Mouse (Mus musculus) layer of hippocampus, adult 11-12 months (tissue): ENCODE measurements at regions not wholly inside any gene's neighbourhood (a gene's known extent, or its start where the extent isn't known, plus 50 kb on each side); places are given as distances from the start of the nearest gene placed in this dataset.
"Not testable (repeated sequence)": the region's sequence is repeated elsewhere in the genome, so short reads cannot be mapped to it uniquely, and the experiment has no call there.

Experiments used
- DNase-seq: peaks from one replicate; pipeline ENCODE4 v3.0.0; 2022; ENCODE audit warnings: low spot score

DNA sequence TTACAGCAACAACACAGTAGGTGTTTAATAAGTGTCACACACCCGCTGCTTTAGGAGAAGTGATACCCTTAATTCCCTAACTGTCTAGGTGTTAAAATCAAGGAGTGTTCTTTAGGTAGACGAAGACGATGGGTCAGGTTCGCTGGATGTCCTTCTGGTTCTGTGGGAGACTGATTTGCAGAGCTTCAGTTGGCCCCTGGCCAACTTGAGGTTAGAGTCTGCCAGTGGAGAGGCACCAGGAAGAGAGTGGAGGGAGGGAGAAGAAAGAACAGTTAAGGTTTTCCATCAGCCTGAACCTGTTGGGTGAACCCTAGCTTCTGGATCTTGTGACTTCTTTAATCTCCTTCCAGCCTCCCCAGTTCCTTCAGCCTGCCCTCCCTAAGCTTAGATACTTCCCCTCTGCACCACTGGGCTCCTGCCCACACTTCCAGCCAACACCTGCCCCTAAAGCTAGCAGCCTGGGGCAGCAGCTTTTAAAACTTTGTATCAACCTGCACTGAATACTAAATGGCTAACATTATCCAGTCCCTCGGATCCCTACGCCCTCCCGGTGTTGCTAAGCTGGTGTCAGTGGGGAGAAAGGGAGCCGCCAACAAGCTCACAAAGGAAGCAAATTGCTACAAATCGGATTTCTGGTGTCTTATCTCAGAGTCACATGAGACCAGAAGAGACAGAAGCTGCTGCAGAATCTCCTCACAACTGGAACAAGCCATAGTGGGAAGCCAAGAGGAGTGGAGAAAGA, 62.1 kb upstream of the Adgrl1 start:
- no peak for DNase-seq

DNA sequence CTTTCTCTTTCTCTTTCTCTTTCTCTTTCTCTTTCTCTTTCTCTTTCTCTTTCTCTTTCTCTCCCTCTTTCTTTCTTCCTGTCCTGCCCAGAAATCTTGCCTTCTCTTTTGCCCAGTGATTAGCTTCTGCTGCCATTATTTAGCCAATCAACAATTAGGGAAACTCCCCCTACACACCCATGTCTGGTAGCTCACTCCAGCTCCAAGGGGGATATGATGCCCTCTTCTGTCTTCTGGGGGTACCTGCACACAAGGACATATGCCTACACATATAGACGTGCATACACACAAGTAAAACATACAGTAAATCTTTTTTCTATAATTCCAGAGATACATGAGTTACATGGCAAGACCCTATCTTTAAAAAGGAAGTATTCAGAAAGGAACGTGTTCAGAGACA, 70.1 kb upstream of the Adgrl1 start:
- DNase-seq, result no peak

DNA sequence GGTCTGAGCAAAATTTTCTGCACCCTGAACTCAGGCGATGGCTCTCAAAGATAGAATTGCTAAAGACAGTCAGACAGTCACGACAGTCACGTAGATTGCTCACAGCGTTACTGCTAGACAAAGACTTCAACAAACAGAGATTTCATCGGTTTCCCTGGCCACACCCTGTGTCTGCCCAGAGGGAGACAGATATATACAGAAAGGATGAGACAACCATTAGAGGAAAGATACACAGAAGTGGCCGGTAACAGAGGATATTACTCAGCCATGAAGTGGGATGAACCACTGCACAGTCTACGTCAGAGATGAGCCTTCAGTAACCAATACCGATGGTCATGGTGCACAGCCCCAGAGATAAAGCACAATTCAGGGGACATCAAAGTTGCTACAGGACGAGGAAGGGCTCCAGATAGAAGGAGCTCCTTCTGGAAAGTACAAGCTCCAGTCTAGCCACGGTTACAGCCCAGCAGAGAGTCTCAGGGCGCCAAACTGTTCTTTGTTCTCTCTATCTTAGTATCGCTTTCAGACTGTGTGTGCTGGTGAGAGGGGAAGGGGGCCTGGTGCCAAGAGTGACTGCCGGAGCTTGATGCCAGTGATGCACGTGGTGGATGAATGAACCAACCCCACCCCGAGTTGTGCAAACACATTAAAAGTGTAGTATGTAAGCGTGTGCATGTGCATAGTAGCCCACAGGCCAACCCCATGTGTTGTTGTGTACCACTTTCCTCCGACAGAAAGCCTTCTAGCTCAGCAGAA, 74.8 kb upstream of the Adgrl1 start:
- DNase-seq, result no peak

DNA sequence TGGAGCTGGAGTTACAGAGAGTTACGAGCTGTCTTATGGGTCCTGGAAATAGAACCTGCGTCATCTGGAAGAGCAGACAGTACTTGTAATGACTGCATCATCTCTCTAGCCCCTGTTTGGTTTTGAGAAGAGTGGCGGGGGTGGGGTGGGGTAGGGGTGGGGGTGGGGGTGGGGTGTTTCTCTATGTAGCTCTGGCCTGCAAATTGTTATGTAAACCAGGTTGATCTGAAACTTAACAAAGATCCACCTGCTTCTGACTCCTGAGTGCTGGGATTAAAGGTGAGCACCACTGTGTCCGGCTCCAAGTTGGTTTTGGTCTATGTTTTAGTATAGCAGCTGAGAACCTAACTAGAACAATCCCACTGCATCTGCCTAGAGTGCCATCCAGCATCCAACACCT, 78.0 kb upstream of the Adgre5 start:
- DNase-seq, result no peak

DNA sequence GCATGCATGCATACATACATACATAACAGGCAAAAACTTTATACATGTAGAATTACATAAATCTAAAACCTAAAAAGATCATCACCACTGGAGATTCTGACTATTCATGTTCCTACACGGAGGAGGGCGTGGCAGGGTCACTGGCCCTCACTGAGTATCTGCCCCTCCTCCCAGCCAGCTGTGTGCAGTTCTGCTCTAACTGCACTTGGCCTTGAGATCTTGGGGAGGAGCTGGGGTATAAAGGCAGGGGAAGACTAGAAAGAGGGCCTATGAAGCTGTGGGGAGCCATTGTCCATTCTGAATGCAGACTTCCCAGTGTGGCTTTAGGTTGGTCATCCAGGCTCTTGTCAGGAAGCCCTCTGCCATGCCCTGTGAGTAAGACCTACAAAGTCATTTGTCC, 69.5 kb upstream of the Adgre5 start:
- no peak for DNase-seq

DNA sequence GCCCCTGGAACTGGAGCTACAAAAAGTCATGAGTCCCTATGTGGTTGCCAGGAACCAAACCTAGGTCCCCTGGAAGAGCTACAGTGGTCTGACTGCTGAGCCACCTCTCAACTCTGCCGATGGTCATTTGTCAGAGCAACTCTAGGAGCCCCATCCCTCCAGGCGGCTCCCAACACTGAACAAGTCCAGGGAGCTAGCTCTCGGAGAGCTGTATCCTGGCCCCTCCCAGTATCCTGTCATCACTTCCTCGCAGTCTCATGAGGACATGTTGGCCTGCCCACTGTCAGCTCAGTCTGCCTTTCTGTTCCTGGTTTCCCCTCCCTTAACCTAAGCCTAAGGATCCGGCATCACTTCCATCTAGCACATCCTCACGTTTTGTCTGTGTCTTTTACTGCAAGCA, 64.5 kb upstream of the Adgre5 start:
- DNase-seq, result no peak

DNA sequence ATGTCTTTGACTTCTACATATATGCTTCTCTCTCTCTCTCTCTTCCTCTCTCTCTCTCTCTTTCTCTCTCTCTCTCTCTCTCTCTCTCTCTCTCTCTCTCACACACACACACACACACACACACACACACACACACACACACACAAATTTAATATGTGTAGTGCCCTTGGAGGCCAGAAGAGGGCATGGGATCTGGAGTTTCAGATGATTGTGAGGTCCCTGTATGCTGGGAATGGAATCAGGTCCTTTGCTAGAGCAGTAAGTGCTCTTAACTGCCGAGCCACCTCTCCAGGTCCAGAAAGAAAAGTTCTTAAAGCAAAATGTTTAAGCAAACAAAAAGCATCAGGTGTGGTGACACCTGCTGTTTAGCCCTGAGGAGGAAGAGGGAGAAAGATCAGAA, 62.2 kb upstream of the Adgre5 start:
- not testable (repeated sequence) for DNase-seq

DNA sequence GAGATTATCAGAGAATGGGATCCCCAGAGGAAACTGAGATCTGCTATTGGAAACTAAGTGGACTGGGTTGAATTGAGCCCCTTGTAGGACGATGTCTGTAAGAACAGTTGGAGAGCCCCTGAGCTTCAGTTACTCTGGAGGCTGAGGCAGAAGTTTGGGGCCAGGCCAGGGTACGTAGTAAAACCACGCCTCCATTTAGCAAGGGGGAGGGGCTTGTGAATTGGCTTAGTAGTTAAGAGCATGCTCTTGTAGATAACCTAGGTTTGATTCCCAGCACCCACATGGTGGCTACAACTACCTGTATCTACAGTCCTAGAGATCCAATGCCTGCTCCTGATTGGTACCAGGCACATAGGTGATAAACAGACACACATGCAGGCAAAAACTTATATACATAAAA, 61.4 kb upstream of the Adgre5 start:
- DNase-seq, result no peak

DNA sequence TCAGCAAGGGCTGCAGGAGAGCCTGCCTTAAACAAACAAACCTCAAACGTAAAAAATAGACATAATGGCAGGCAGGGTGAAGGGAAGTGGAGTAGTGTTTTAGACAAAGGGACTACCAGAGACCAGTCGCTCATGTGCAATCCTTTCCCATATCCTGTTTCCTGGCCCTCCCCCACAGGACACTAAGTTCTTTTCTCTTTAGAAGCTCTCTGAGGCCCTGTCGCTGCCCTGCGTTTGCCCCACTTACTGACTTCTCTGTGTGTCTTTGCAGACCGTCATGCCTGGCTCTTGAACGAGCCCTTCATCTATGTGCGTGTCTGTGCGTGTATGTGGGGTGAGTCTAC, 58.5 kb upstream of the Adgre5 start:
- DNase-seq, result no peak

DNA sequence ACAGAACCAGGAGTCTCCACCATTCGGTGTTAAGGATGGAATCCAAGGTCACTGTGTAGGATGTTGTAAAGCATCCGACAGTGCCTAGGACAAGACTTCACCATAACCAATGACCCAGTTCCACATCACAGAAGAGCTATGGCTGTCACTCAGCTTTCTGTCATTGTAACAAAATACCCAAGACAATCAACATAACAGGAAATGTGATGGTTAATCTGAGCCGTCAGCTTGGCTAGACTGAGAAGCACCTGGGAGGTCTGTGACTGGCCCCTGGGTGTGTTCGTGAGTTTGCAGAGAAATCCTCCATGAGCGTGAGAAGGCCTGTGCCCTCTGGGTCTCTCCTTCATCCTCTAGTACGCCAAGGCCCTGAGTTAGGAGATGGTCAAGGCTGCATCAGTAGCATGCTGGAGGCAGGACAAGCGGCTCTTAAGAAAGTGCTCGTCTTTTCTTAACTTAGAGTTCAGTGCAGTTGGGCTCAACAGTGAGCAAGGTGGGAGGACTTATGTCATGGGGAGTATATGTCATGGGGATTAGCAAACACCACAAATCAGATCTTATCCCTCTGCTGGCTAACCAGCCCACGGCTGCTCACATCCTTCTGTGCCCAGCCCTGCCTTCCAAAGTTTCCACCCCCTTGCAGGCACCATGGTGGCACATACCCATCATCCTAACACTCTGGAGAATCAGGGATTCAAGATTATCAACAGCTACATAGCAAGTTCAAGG, 57.9 kb upstream of the Adgre5 start:
- DNase-seq, result no peak

DNA sequence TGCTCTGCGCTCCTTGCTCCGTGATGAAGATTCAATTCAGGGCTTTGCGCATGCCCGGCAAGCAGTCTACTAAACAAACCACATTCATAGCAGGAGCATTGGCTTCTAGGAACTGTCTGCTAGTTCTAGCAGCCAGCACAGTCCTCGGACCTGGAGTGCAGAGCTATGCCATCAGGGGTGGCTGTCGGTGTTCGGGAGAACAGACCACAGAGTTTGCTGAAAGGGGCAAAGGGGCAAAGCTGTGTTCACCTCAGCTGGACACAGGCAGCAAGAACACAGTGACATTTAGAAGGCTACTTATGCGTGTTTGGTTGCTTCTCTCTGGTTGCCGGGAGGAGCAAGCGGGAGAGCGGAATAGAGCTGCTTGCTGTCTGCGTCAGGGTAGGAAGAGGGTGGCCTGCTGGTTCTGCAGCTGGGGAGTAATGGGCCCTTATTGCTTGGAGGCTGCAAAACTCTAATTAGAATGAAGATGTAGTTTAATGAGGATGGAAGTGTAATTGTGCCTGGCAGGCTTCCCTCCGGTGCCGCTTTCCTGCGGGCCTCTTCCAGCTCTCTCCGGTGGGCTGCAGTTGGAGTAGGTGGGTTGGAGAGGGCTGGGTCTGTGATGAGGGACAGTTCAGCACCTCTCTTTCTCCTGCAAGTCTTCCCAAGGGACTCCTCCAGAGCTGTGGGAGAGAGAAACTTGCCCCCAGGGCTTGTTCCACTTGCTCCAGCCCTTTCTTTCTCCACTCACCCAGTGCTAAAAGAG, 52.5 kb upstream of the Adgre5 start:
- peak; percentile 36 for DNase-seq
